Mouse (Mus musculus): ENCODE measurements around the gene Olfr392.

Olfr392 gene

DNA sequence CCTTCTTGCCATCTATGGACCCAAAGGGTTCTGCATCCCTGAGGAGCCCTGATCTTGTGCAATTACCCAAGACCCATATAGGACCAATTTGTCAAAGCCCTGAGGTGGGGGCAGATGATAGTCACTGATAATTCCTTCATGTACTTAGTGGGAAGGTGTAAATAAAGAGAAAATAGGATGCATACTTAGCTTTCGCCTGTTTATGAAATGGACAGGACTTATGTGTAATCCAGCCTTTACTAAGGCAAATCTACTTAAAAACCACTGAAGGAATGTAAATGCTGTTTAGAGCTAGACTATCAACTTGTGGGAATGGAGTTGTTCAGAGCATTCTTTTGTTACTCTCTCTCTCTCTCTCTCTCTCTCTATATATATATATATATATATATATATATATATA is at the start of gene Olfr392:
Olfr392 (minus strand) TSS at position 101 of the 400 bp plus-strand sequence.
- no peak for DNase-seq (ENCODE audit: low read depth, low spot score)

- DNase-seq (ENCODE audit: low read depth, low spot score), result no peak
These were observed 34.5 kb upstream of the Olfr392 start, which contains the start of gene Olfr393 for GRCm38 (mm10) chr11:73851354-73851753. TSS of gene Olfr393 (minus strand) at chr11:73851454.

GRCm38 (mm10) chr11:73802952-73803351 is 13.9 kb downstream of the Olfr392 start, which contains the start of gene Olfr391-ps:
TSS of gene Olfr391-ps (minus strand) at chr11:73803052.
- DNase-seq (ENCODE audit: low read depth, low spot score), result no peak

DNA sequence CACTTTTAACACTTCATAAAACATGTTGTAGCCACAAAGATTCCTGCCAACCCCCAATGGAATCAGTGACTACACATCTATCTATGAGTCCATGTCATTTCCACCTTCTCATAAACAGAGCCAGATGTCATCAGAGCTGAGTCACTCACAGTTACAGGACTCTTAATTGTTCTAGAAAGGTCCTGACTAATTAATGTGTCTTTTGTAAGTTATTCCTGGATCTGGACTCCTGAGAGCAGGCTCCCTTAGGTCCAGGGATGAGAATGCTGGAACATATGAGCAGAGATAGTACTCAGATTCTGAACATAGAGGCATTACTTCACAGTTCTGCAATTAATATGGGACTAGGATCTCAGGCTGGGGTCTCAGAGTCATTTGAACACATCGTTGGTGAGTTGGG is 34.2 kb downstream of the Olfr392 start, which contains the start of gene Olfr390:
Olfr390 (plus strand) TSS at position 301 of the 400 bp plus-strand sequence.
- DNase-seq (ENCODE audit: low read depth, low spot score), result no peak

GRCm38 (mm10) chr11:73780613-73781012 is 36.2 kb downstream of the Olfr392 start, which contains the start of gene Olfr389:
TSS of gene Olfr389 (minus strand) at chr11:73780713.
- no peak for DNase-seq (ENCODE audit: low read depth, low spot score)

Measured in ES-CJ7 (cell line).